Mouse (Mus musculus) olfactory bulb, adult 2 months (tissue): ENCODE results near the gene Fermt2.
"Not testable (repeated sequence)": the region's sequence is repeated elsewhere in the genome, so short reads cannot be mapped to it uniquely, and the experiment has no call there.

Source experiments
- CTCF ChIP-seq: fragments of 200-500 bp; IDR thresholded peaks from 2 replicates; pipeline ENCODE4 v1.5.1; 2012; ENCODE audit warnings: low read depth, mild to moderate bottlenecking, low read length, moderate library complexity; ENCODE audit not compliant: insufficient read depth
- POLR2A ChIP-seq: fragments of 200-500 bp; IDR thresholded peaks from 2 replicates; pipeline ENCODE4 v1.6.1; 2012; ENCODE audit warnings: mild to moderate bottlenecking, low read depth, low read length, moderate library complexity; ENCODE audit not compliant: insufficient read depth

GRCm38 (mm10) chr14:45466371-45466770, 63.5 kb downstream of the Fermt2 start:
- TF ChIP-seq CTCF, POLR2A: not testable (repeated sequence)
